Mouse (Mus musculus): ENCODE measurements around the gene Nckap1. TPM values are rescaled to one million over a fixed set of nuclear protein-coding genes. Genes with fewer than 3 reads are reported as not detected.
A peak's percentile ranks its signal among the peaks of the same experiment; 100 is the strongest.

The Nckap1 gene
- polyA plus RNA-seq, 1 experiment = 20.3 TPM

- under 1% methylated on average over 65 of the region's 65 CpGs for WGBS
- peak overlapping the region; percentile 93 for H3K27ac ChIP-seq (ENCODE audit: insufficient read depth, low read depth, low read length)
Measured at GRCm38 (mm10) chr2:80580311-80580961, 744 bp downstream of the Nckap1 start.

GRCm38 (mm10) chr2:80579253-80579891 is 1.8 kb downstream of the Nckap1 start:
- Histone ChIP-seq H3K4me1 (ENCODE audit: control insufficient read depth, insufficient read depth, insufficient read length, low read length) (peaks cover 6% of the 10 kb centered on the region), H3K27ac (ENCODE audit: insufficient read depth, low read depth, low read length) (no peak overlapping the region), H3K27me3 (ENCODE audit: control insufficient read depth, insufficient read depth, low read length) (no peaks in the 10 kb centered on the region), H3K4me3 (ENCODE audit: low read depth, low read length) (no peak overlapping the region), H3K36me3 (ENCODE audit: control insufficient read depth, insufficient read depth, low read length) (no peaks in the 10 kb centered on the region)
- 16% methylated on average over 6 of the region's 6 CpGs for WGBS
- TF ChIP-seq POLR2A (IDR thresholded peaks at IDR 0.05; ENCODE audit: low read depth, low read length) (no peak), CTCF (IDR thresholded peaks at IDR 0.05; ENCODE audit: extremely low read depth, insufficient read length, insufficient replicate concordance, low read depth, low read length) (no peak)

More at GRCm38 (mm10) chr2:80580311-80580961, 744 bp downstream of the Nckap1 start:
- Histone ChIP-seq H3K27me3 (ENCODE audit: control insufficient read depth, insufficient read depth, low read length) (no peaks in the 10 kb centered on the region), H3K4me3 (ENCODE audit: low read depth, low read length) (peak overlapping the region; percentile 86), H3K36me3 (ENCODE audit: control insufficient read depth, insufficient read depth, low read length) (no peaks in the 10 kb centered on the region), H3K4me1 (ENCODE audit: control insufficient read depth, insufficient read depth, insufficient read length, low read length) (peaks cover 6% of the 10 kb centered on the region)
- TF ChIP-seq POLR2A (IDR thresholded peaks at IDR 0.05; ENCODE audit: low read depth, low read length) (no peak), CTCF (IDR thresholded peaks at IDR 0.05; ENCODE audit: extremely low read depth, insufficient read length, insufficient replicate concordance, low read depth, low read length) (no peak)

GRCm38 (mm10) chr2:80577286-80577685 is 3.9 kb downstream of the Nckap1 start:
- Histone ChIP-seq H3K27ac (ENCODE audit: insufficient read depth, low read depth, low read length) (no peak overlapping the region), H3K27me3 (ENCODE audit: control insufficient read depth, insufficient read depth, low read length) (no peaks in the 10 kb centered on the region)
- 84% methylated on average over 1 of the region's 1 CpGs for WGBS

GRCm38 (mm10) chr2:80570656-80571055 is 10.5 kb downstream of the Nckap1 start:
- H3K4me1 ChIP-seq (ENCODE audit: control insufficient read depth, insufficient read depth, insufficient read length, low read length) = no peaks in the 10 kb centered on the region
- 65% methylated on average over 4 of the region's 4 CpGs for WGBS
- peaks cover 3% of the 10 kb centered on the region; the same call in 1 of the 2 replicates for H3K36me3 ChIP-seq (ENCODE audit: control insufficient read depth, insufficient read depth, low read length)
- H3K4me3 ChIP-seq (ENCODE audit: low read depth, low read length) = no peak overlapping the region
- TF ChIP-seq CTCF (IDR thresholded peaks at IDR 0.05; ENCODE audit: extremely low read depth, insufficient read length, insufficient replicate concordance, low read depth, low read length) (no peak), POLR2A (IDR thresholded peaks at IDR 0.05; ENCODE audit: low read depth, low read length) (no peak)
- H3K27me3 ChIP-seq (ENCODE audit: control insufficient read depth, insufficient read depth, low read length) = no peaks in the 10 kb centered on the region
- H3K27ac ChIP-seq (ENCODE audit: insufficient read depth, low read depth, low read length) = no peak overlapping the region

More at GRCm38 (mm10) chr2:80577286-80577685, 3.9 kb downstream of the Nckap1 start:
- Histone ChIP-seq H3K36me3 (ENCODE audit: control insufficient read depth, insufficient read depth, low read length) (no peaks in the 10 kb centered on the region), H3K4me1 (ENCODE audit: control insufficient read depth, insufficient read depth, insufficient read length, low read length) (peaks cover 6% of the 10 kb centered on the region), H3K4me3 (ENCODE audit: low read depth, low read length) (no peak overlapping the region)
- TF ChIP-seq CTCF (IDR thresholded peaks at IDR 0.05; ENCODE audit: extremely low read depth, insufficient read length, insufficient replicate concordance, low read depth, low read length) = no peak
- no peak for TF ChIP-seq POLR2A (IDR thresholded peaks at IDR 0.05; ENCODE audit: low read depth, low read length)

- Histone ChIP-seq H3K4me1 (ENCODE audit: control insufficient read depth, insufficient read depth, insufficient read length, low read length) (peaks cover 3% of the 10 kb centered on the region; the same call in 1 of the 2 replicates), H3K36me3 (ENCODE audit: control insufficient read depth, insufficient read depth, low read length) (peaks cover 3% of the 10 kb centered on the region; the same call in 1 of the 2 replicates), H3K27ac (ENCODE audit: insufficient read depth, low read depth, low read length) (no peak overlapping the region), H3K4me3 (ENCODE audit: low read depth, low read length) (no peak overlapping the region), H3K27me3 (ENCODE audit: control insufficient read depth, insufficient read depth, low read length) (no peaks in the 10 kb centered on the region)
- 85% methylated on average over 4 of the region's 4 CpGs for WGBS
- TF ChIP-seq CTCF (IDR thresholded peaks at IDR 0.05; ENCODE audit: extremely low read depth, insufficient read length, insufficient replicate concordance, low read depth, low read length) (no peak), POLR2A (IDR thresholded peaks at IDR 0.05; ENCODE audit: low read depth, low read length) (no peak)
Measured at GRCm38 (mm10) chr2:80567411-80567810, 13.8 kb downstream of the Nckap1 start.

GRCm38 (mm10) chr2:80562253-80562652 is 18.9 kb downstream of the Nckap1 start:
- Histone ChIP-seq H3K4me3 (ENCODE audit: low read depth, low read length) (no peak overlapping the region), H3K4me1 (ENCODE audit: control insufficient read depth, insufficient read depth, insufficient read length, low read length) (peaks cover 7% of the 10 kb centered on the region; the same call in 1 of the 2 replicates), H3K27me3 (ENCODE audit: control insufficient read depth, insufficient read depth, low read length) (no peaks in the 10 kb centered on the region), H3K27ac (ENCODE audit: insufficient read depth, low read depth, low read length) (no peak overlapping the region), H3K36me3 (ENCODE audit: control insufficient read depth, insufficient read depth, low read length) (0 out of 2 replicates have a peak, but pooled peaks cover 2% of the 10 kb centered on the region)
- TF ChIP-seq POLR2A (IDR thresholded peaks at IDR 0.05; ENCODE audit: low read depth, low read length) (no peak), CTCF (IDR thresholded peaks at IDR 0.05; ENCODE audit: extremely low read depth, insufficient read length, insufficient replicate concordance, low read depth, low read length) (no peak)

- H3K27ac ChIP-seq (ENCODE audit: insufficient read depth, low read depth, low read length) = peak overlapping the region; percentile 51; the same call in 1 of the 2 replicates
- H3K36me3 ChIP-seq (ENCODE audit: control insufficient read depth, insufficient read depth, low read length) = 0 out of 2 replicates have a peak, but pooled peaks cover 2% of the 10 kb centered on the region
- peaks cover 7% of the 10 kb centered on the region; the same call in 1 of the 2 replicates for H3K4me1 ChIP-seq (ENCODE audit: control insufficient read depth, insufficient read depth, insufficient read length, low read length)
- no peak overlapping the region for H3K4me3 ChIP-seq (ENCODE audit: low read depth, low read length)
- H3K27me3 ChIP-seq (ENCODE audit: control insufficient read depth, insufficient read depth, low read length) = no peaks in the 10 kb centered on the region
- no peak for TF ChIP-seq CTCF (IDR thresholded peaks at IDR 0.05; ENCODE audit: extremely low read depth, insufficient read length, insufficient replicate concordance, low read depth, low read length)
- no peak for TF ChIP-seq POLR2A (IDR thresholded peaks at IDR 0.05; ENCODE audit: low read depth, low read length)
- 31% methylated on average over 3 of the region's 3 CpGs for WGBS
Measured at GRCm38 (mm10) chr2:80561478-80561877, 19.7 kb downstream of the Nckap1 start.

Data from small intestine, adult 2 months (tissue).